Mouse (Mus musculus) adipocyte (in vitro differentiated cells): ENCODE data around the gene Lhfpl5.

Experiments used
- DNase-seq: peaks from one replicate; pipeline ENCODE4 v3.0.0-alpha.2; 2016; ENCODE audit warnings: low spot score

Gene Lhfpl5

GRCm38 (mm10) chr17:28572521-28572920 is 2.9 kb upstream of the Lhfpl5 start:
- no peak for DNase-seq

GRCm38 (mm10) chr17:28572941-28573340 is 2.5 kb upstream of the Lhfpl5 start:
- DNase-seq, result no peak

GRCm38 (mm10) chr17:28580396-28580795 is 5.0 kb downstream of the Lhfpl5 start:
- DNase-seq, result peak; percentile 90

GRCm38 (mm10) chr17:28581056-28581455 is 5.6 kb downstream of the Lhfpl5 start:
- DNase-seq, result no peak

- peak; percentile 57 for DNase-seq
These were observed 11.1 kb downstream of the Lhfpl5 start for GRCm38 (mm10) chr17:28586509-28586908.

- peak; percentile 80 for DNase-seq
These were observed 13.2 kb downstream of the Lhfpl5 start for GRCm38 (mm10) chr17:28588591-28588990.

GRCm38 (mm10) chr17:28590596-28590995 is 15.2 kb downstream of the Lhfpl5 start:
- no peak for DNase-seq

- no peak for DNase-seq
These were observed 16.0 kb downstream of the Lhfpl5 start for GRCm38 (mm10) chr17:28591476-28591875.

GRCm38 (mm10) chr17:28592998-28593397 is 17.6 kb downstream of the Lhfpl5 start:
- DNase-seq, result peak; percentile 71

GRCm38 (mm10) chr17:28593965-28594364 is 18.5 kb downstream of the Lhfpl5 start:
- DNase-seq, result no peak

GRCm38 (mm10) chr17:28600780-28601179 is 25.3 kb downstream of the Lhfpl5 start:
- DNase-seq, result no peak

- DNase-seq, result no peak
These were observed 26.3 kb downstream of the Lhfpl5 start for GRCm38 (mm10) chr17:28601557-28602250.

GRCm38 (mm10) chr17:28609543-28609942 is 34.1 kb downstream of the Lhfpl5 start:
- DNase-seq, result no peak

GRCm38 (mm10) chr17:28612603-28613002 is 37.2 kb downstream of the Lhfpl5 start:
- DNase-seq, result no peak

GRCm38 (mm10) chr17:28613096-28613495 is 37.7 kb downstream of the Lhfpl5 start:
- no peak for DNase-seq

- no peak for DNase-seq
These were observed 39.9 kb downstream of the Lhfpl5 start for GRCm38 (mm10) chr17:28615332-28615731.

GRCm38 (mm10) chr17:28617636-28618035 is 42.2 kb downstream of the Lhfpl5 start:
- no peak for DNase-seq

- no peak for DNase-seq
These were observed 42.7 kb downstream of the Lhfpl5 start for GRCm38 (mm10) chr17:28618124-28618523.

- DNase-seq, result no peak
These were observed 43.3 kb downstream of the Lhfpl5 start for GRCm38 (mm10) chr17:28618775-28619174.

- peak; percentile 58 for DNase-seq
These were observed 46.2 kb downstream of the Lhfpl5 start for GRCm38 (mm10) chr17:28621381-28622299.

- DNase-seq, result peak; percentile 91
These were observed 46.9 kb downstream of the Lhfpl5 start, which contains the start of gene Srpk1 for GRCm38 (mm10) chr17:28622300-28622759. Gene Srpk1 (minus strand): TSS chr17:28622709.

GRCm38 (mm10) chr17:28624841-28625240 is 49.4 kb downstream of the Lhfpl5 start:
- DNase-seq, result no peak

GRCm38 (mm10) chr17:28625327-28625726 is 49.9 kb downstream of the Lhfpl5 start:
- DNase-seq, result no peak
